Mouse (Mus musculus): ENCODE measurements at regions not wholly inside any gene's neighbourhood (a gene's known extent, or its start where the extent isn't known, plus 50 kb on each side); places are given as distances from the start of the nearest gene placed in this dataset.

DNA sequence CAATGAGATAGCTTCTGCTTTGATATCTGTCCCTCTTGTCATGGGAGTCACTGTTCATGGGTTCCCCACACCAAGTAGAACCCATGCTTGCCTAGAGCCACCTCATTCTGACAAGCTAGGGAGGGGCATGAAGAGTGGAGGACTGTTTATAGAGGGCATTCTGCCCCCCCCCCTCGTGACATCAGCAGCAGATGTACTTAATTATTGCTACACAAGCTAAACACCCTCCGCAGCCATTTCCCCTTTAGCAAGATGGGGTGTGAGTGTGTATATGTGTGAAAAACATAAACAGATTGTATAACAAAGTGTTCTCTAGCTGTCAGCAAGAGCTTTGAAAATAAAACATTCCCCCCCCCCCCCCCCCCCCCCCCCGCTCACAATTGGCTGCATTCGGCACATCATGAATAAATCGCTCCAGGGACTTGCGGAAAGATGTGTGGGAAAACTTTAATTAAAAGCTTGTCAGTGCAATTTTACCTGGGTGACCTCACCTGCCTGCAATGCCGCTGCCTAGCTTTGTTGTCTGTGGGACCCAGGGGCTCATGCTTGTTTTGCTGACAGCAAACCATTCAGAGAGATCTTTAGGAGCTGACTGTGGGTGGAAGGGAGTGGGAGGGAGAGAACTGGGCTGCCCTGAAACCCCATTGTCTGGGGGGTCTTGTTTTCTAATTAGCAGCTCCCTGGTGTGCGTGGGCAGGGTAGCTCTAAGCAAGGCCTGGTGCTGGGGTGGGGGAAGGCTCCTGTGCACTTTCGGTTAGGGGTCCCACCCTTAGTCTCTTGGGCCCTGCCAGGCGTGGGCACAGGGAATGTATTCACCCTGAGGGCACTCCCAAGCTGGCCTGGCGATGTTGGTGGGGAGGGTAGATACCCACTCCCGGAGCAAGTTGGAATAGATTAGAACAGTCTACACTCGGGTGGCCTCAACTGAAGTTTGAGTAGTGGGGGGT is 63.4 kb downstream of the Irx2 start:
- no peak for DNase-seq

DNA sequence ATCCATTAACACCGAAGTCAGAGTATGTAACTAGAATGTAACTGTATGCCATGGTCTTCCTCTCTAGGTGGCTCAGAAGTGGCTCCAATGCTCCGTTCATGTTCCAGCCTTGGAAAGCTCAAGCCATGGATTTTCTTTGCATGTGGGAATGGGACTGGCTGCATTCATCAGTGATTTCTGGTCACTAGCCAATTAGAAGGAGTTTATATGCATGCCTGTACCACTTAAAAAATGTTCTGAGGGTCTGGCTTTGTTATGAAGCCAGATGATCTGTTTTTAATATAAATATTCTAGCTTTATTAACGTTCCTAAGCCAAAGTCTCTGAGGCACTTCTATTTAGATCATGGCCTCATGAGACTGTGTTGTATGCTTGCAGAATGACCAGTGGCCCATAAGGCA is 78.8 kb downstream of the Irx2 start:
- no peak for DNase-seq

DNA sequence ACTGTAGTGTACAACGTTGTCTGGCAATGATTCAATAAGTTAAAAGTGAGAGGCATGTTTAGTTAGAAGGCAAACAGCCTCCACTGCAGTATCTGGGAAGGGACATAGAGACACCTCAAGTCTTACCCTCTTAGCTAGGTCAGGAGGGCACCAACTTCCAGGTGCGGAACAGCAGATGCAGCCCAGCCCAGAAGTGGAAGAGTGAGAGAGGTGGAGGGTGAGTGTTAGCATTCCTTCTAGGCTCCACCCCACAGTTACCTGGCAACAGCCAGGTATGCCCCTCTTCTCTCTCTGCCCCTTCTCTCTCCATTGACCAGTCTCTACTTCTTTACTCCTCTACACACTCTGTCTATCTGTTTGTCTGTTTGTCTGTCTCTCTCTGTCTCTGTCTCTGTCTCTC is 80.1 kb downstream of the Irx2 start:
- no peak for DNase-seq

DNA sequence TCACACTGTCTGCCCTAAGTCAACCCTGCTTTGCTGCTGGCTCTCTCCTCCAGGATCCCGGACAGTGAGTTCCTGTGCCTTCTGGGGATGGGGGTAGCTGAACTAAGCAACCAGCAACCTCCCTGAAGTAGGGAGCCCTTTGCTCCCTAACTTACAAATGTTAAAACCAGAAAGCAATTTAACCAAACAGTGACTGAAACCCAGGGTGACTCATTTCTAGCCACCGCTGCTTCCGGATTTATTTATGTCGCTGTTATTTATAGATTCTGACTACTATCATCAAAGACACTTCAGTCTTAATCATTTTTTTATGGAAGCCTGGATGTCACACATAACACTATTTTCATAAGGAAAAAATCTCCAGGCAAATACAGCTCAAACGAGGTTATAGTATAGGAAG is 81.4 kb downstream of the Irx2 start:
- DNase-seq, result no peak

DNA sequence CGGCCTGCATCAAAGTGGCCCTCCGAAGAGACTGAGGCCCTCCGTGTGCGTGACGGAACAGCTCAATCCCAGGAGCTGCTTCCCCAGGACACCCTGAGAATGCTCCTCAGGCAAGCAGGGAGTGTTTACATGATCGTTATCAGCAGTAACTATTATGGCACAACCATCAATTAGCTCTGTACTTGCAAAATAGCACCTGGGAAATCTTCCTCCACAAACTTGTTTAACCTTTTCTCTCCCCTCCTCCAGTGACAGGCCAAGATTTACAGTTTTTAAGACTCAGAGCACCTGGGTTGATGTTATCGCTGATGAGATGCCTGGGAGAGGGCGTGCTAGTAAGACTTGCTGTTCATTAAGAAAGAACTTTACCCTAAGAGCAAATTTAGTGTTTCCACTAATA is 82.5 kb downstream of the Irx2 start:
- no peak for DNase-seq

- no peak for DNase-seq
Observed at GRCm38 (mm10) chr13:72711842-72712330, 83.3 kb downstream of the Irx2 start.

GRCm38 (mm10) chr13:72714793-72715192 is 86.2 kb downstream of the Irx2 start:
- no peak for DNase-seq

DNA sequence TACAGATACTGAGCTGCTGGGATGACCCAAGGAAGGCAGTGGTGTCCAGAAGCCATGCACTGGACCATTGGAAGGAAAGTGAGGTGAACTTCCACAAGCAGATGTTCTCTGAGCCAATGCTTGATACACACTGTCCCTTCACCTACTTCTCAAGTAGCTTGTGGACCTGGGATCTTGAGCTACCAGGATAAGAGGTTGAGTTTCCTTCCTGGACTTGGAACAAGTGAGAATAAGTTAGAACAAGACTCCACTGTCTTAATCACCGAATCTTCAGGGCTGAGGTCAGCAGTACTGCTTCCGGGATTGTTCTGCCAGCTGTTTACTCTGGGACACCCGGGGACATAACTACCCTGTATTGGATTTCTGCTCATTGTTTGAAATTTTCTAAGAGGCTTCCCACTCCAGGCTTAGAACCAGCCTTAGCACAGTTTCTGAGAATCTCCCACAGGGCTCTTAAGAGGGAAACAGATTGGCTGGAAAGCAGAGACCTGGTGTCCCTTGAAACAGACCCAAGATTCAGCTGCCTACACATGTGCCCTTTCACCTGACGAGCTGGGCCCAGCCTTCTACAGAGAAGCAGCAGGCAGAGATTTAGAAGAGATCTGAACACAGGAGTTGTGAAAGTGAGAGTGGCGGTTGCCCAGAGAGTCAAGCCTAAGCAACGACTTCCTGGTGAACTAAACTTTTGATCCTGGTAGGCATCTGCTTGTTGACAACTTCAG is 87.5 kb downstream of the Irx2 start:
- no peak for DNase-seq

- DNase-seq, result no peak
Observed at GRCm38 (mm10) chr13:72727126-72727525, 98.5 kb downstream of the Irx2 start.

DNA sequence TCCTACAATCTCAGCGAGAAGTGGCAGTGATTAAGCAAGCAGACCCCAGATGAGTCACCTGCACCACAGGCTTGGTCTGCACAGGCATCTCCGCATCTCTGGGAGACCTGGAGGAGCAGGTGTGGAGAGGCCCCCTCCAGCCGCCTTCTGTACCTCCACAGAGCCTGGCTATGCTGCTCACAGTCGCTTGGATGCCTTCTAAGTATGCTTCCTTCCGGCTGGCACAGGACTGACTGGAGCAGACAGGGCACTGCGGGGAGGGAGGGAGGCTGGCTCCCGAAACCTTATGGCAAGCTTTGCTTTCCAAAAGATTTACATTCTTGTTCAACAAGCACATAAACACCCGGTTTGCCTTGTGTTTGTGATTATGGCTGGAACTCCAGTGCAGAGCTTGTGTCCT is 107.3 kb downstream of the Irx2 start:
- DNase-seq, result no peak

DNA sequence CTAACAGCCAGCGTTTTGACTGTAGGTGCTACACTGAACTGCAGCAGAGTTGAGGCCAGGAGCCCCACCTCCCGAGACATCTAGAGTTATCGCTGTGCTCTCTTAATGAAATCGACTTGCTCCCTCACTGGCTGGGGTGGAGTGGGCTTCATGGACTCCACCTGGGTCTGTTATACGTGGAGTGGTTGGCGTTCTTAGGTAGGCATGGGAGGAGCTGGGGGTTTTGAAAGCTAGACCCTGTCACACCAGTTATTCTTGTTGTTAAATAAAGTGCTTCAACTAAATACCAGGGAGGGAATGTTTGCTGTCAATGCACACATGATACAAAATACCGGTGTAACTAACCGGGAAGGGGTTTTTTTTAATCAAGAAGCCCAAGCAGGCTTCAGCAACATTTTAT is 108.4 kb downstream of the Irx2 start:
- DNase-seq, result no peak

DNA sequence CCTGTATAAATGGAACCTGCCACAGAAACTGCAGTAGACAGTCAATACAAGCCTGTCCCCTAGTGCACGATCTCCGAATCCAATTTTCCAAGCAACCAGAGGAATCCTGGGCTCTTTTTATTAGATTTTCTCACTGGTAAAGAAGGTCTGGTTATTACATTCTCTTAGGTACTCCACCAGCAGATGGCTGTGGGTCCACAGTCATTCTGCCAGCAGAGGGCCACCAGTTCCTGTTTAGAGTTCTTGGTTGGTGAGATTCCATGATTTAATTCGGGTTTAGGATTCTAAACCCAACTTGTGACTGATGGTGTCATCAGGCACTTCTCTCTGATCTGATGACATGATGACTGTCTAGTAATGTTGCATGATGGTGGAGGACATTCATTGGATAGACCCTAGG is 118.6 kb downstream of the Irx2 start:
- no peak for DNase-seq

GRCm38 (mm10) chr13:72755036-72755435 is 126.4 kb downstream of the Irx2 start:
- DNase-seq, result no peak

DNA sequence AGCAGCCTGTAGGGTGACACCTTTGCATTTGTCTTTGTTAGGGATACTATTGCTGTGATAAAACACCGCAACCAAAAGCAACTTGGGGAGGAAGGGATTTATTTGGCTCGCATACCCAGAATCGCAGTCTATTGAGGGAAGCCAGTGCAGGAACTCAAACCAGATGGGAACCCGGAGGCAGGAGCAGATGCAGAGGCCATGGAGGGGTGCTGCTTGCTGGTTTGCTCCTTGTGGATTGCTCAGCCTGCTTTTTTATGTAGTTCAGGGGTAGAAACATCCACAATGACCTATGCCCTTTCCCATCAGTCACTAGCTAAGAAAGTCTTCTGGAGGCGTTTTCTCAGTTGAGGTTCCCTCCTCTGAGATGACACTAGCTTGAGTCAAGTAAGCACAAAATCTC is 133.9 kb downstream of the Irx2 start:
- no peak for DNase-seq

DNA sequence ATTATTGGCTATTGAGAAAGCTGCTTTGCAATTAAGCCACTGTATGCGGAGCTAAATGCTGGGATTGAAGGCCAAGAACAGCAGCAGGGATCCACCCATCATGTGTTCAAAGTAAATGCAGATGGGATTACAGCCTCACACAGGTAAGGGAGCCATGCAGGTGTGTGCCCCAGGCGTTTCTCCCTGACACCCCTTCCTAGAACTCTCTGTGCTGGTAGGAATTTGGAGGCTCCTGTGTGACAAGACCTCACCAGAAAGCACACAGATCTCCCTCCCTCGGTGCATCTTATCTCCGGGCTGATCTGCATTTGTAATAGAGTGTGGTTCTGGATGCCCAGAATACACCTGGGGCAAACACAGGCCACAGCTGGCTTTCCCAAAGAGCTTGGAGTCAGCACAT is 134.7 kb downstream of the Irx2 start:
- DNase-seq, result no peak

DNA sequence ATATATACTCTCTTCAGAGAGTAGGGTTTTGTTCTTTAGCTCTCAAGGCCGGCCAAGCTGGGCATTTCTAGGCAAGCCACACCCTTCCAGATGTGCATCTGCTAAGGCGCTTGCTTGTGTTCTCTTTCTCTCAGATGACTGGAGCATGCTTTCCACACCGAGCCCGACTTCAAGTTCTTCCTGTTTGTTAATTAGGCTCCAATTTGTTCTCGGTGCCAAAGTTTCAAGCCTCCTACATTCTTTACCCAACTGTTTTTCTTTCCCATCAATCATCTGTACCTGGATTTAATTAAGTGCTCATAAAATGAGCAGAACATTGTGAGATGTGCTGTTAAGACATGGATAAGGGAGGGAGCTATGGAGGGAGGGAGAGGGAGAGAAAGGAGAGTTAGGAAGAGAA is 138.7 kb downstream of the Irx2 start:
- no peak for DNase-seq

DNA sequence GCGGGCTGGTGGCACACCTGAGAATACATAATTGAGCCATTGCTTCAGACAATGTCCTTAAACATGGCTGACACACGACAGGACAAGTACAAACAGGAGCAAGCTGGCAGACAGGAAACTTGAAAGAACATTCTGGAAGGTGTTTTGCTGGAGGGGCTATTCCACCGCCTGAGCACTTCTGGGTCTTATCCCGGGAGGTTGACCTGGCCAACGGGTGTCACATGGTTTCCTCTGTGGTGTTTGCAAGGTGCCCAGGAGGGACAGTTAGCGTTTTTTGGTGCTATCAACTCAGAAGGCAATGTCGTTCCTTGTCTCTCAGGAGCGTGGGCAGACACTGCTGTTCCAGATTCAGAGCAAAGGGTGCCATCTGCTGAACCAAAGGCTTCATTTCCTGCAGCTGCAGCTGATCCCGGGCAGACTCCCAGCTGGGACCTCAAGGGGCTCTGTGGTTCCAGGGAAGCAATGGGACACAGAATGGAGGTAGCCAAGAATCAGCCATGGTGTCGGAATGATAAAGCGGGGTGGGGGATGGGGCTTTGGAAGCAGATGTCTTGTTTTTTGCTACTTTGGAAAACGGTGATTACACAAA is 140.5 kb downstream of the Irx2 start:
- DNase-seq, result peak; percentile 3 to 5

DNA sequence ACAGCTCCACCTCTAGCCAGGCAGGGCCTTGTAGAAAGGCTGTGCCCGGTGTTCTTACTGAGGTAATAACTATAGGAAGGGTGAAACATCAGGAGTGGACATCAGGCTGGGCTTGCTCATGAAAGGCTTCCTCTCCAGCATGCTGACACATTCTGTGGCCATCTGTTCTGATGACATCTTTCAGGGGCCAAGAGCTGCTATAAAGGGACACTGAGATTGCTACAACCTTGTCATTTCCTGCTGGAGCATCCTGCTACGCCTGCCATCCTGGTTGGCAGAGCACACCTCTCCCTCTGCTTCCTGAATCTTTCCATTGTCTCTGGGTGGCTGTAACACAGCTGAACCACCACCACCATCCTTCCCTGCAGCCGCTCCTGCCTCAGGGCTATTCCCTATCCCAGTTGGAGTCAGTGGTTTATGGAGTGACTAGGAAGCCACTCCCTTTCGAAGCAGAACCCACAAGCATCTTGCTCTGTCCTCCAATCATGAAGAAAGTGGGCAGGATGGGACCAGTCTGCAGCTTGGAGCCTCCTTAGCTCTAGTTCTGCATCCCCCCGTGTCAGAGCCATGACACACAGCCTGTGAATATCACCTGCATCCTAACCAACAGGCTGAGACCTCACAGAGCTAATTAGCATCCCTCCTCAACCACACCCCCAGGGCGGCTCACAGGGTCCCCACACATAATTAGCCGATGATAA is 154.6 kb downstream of the Irx2 start:
- no peak for DNase-seq

DNA sequence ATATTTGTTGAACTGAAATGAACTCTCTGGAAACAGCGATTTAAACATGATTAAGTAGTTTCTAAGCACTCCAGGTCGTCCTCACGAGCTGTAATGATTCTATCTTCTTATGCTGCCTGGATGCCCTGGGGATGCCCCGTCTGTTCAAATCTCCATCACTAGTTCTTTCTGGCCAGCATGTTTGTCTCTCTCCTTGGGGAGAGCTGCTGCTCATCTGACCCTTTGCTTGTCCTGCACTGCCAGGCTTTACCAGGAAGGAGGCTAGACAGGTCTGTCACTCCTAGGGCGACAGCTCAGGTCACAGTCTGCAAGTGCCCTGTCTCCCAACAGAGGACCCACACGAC is 155.1 kb downstream of the Irx2 start:
- no peak for DNase-seq

- no peak for DNase-seq
Observed at GRCm38 (mm10) chr13:72792695-72793094, 164.1 kb downstream of the Irx2 start.

DNA sequence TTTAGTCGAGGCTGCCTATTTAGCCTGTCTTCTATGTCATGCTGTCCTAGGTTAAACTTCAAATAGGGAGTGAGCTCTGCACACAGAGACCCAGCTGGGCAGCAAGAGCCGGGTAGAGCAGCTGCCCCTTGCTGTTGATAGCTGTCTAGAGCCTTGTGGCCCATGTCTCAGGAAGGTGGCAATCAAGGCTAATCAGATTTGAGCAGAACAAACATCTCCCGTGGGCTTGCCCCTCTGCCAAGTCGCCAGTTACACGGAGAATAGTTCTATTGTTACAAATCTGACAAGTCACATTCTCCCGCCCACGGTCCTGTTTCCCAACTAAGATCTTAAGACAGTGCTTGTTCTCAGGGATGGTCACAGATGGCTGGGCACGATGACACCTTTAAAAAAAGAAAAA is 171.4 kb downstream of the Irx2 start:
- no peak for DNase-seq

DNA sequence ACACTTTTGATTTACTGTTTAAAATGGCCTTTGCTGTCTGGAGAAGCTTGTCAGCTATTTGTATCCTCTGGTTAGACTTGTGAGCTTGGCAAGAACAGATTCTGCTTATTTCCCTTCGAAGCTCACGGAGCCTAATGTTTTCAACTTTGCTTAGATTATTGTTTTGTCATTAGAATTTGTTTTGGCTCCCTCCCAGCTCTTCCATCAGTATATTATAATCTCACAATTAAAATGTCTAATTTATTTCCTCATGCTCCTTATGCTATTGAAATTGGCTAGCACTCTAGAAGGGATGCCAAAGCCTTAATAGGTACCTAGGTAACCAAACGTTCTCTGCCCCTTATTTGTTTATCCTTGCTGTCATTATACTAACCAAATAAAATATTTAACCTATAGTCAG is 171.9 kb downstream of the Irx2 start:
- DNase-seq, result no peak

GRCm38 (mm10) chr13:72803374-72803773 is 174.8 kb downstream of the Irx2 start:
- no peak for DNase-seq

All from heart, adult 18-20 months (tissue).